Mouse (Mus musculus): ENCODE measurements at regions not wholly inside any gene's neighbourhood (a gene's known extent, or its start where the extent isn't known, plus 50 kb on each side); places are given as distances from the start of the nearest gene placed in this dataset.

DNA sequence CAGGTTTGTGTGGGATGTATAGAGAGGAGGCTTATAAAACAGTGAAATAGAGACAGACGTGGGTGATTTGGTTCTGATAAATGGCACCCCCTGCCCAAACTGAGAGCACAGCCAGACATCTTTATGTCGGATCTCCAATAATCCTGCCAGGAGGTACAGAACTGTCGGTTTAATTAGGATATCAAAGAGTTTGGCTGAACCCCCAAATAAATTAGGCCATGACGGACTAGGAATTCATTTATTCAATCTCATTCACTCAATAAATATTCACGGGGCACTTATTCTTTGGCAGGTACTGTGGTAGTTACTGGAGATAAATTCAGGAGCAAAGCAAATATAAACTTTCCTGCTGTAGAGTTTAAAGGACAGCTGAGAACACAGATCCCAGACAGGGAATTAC is 615.0 kb upstream of the Tle4 start:
- no peak for DNase-seq

DNA sequence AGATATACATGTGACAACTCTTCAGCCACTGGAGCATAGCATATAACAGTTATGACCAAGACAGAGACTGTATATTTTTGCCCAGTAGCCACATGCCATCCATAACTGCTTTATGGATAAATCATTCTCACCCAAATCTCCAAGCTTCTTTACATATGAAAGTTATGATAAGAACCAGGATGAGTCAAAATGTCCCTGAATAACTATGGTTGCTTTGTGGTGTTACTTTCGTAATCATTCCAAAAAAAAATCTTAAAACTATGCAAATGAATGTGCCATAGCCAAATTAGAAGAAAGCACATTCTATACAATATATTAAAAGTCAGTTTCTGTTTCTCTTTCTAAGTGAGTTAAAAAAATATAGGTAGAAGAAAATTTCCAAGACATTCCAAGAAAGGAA is 605.2 kb upstream of the Tle4 start:
- no peak for DNase-seq

DNA sequence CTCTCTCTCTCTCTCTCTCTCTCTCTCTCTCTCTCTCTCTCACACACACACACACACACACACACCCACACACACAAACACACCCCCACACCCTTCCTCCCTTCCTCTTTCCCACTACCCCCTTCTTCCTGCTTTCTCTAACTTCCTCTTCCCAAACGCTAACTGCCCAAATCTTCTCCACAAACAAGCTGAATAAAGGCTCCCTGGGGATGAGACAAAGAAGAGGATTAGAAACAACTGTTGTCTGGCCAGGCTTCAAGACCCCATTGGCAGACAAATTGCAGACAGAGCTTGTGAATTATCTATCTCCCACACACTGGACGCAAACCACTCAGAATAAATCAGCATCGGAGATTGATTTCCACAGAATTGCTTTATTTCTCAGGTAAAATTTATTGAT is 603.4 kb upstream of the Tle4 start:
- no peak for DNase-seq

DNA sequence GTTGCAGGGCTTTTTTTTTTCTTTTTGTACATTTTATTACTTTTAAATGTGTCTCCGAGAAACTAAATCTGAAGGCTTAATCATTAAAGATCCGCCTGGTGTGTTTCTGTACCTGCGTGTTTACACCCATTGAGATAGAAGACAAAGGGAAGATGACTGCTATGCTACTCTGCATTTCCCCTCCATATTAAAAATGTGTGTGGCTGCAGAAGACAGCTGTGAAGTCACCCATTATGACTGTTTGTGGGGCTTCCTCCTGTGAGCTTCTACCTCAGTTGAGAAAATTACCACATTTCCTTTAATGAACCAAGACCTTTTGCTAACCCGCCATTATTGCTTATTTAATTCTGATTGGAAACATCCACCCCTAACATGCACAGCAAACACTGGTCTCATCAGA is 602.9 kb upstream of the Tle4 start:
- no peak for DNase-seq

DNA sequence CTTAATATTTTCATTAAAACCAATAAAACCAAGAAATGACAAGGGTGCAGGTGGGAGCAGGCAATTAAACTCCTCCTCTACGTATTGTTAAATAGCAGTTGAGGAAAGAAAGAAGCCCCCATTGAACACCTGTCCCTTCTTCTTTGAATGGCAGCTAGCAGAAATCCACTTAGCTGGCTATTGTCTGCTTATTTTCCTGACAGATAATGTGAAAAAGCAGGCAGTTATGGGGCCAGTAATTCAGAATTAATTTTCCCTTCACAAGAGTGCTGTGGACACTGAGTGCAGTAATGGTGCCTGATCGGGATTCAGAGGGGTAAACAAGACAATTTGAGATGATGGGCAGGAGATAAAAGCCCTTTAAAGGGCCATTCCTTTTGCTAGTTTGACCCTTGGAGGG is 602.5 kb upstream of the Tle4 start:
- no peak for DNase-seq

DNA sequence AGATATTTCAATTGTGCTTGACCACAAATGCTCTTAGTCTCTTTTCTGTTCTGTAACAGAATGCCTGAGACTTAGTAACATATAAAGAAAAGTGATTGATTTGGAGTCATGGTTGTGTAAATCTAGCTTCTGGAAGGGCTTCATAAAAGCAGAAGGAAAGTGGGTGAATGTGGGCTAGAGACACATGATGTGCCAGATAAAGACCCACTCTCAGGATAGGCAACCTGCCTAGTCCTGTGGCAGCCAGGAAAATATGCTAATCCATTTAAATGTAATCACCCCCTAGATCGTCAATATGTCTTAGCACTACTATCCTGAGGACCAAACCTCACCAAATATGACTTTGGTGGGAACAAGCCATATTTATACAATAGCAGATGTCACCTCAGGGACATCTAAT is 601.8 kb upstream of the Tle4 start:
- no peak for DNase-seq

DNA sequence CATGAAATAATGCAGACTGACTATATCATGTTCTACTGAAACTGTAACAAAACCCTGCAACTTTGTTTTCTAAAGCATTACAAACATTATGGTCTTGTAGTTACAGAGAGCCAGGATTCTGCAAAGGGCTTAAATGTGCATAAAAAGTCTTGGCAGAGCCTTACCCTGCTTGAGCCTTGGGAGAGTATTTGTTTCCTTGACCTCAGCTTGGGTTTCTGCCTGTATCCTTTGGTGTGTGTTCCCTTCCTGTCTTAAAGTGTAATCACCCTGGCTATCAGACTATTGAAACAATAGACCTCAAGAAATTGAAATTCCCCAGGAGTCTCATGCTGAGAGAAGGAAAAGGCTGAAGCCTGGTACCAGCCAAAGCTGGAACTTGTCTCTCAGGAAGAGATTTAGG is 577.4 kb upstream of the Tle4 start:
- DNase-seq: no peak

DNA sequence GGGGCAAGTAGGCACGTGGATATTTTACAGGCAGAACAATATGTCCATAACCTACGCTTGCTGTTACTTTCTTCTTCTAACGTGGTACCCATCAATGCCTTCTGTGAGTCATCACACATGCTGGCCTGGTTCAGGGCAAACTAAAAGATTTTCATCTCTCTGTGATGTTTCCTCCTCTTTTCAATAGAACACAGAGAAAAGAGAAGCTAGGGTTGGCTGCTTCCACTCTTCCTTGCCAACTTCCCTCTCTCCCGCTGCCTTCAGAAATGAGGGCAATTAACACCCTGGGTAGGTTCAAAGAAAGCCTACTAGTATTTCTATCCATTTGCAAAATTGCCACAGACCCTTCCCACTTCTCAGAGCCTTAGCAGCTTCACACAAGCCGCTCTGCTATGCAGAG is 575.5 kb upstream of the Tle4 start:
- no peak for DNase-seq

DNA sequence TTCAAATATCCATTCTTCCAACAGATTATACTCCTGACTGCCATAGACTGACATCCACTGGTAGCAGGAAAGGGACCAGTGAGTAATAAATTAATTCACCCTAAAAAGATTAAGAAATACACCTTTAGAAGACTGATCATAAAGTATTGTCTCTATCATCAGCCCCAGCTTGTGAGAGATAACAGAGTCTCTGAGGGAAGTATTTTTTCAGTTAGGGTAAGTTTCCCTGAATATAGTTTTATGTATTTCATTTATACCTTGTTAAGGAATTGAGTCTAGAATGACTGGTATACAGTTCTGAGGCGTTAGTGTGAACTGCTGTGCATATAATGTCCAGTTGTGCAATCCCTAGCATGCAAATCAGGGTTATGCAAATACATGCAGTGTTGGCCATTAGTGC is 569.3 kb upstream of the Tle4 start:
- no peak for DNase-seq

DNA sequence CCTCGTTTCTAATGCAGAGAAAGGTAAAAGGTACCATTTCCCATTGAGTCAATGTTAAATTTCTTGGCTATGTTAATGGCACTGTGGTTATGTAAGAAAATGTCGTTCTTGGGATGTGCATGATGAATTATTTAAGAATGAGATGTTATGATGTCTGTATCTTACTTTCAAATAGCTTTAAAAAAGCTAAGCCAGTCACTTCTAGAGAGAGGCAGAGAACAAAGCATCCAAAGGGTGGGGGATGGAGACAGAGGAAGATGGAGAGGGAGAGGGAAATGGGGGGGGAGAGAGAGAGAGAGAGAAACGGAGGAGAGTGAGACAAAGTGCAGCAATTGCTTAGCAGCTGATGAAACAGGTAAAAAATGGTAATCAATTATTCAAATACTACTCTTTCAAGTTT is 562.8 kb upstream of the Tle4 start:
- no peak for DNase-seq

DNA sequence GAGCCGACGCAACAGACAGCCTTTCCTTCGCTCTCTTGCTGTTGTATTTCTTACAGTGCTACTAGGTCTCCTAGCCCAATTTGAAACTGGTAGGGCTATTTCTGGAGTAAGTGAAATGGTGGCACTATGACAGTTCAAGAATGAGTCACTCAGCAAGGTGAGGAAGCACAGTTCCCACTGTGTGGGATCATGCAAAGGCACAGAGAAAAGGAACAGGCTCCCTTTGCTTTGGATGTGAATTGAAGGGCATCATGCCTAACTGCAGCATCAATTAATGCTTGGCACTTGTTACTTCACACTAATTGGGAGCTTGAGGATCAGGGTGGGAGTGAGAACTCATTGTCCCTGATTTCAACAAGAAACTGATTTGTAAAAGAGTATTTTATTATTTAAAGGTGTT is 560.8 kb upstream of the Tle4 start:
- DNase-seq: no peak

DNA sequence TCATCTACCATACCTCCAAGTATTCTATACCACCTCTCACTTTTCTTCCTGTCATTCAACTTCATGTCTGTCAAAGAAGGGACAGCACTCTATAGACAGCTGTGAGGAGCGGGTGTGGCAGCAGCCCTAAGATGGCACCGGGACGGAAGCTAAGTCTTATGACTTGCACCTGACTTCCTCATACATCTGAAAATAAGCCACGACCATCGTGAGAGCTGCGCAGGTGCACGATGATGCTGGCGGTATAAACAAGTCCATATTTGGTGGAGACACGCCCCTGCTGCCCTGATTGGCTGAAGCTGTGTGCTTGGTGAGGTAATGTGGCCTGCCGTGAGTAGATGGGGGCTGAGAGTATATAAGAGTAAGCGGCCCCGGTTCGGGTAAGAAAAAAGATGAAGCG is 560.3 kb upstream of the Tle4 start:
- no peak for DNase-seq

DNA sequence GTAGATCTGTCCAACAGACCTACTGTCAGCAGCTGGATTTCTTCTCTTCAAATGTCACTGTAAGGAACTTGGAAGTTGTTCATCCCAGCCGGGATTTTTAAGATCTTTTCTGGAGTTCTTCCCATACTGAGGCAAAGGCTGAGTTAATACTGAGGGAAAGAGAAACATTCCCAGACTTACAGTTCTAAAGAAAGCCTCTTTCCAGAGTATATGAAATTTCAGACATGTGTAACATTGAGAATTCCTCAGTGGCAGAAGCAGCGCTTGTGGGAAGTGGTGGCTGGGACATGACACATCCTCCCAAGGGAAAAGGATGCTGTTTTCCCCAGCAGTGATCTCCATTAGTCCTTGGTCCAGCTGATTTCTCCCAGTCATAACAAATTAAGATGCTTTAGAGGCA is 556.8 kb upstream of the Tle4 start:
- no peak for DNase-seq

DNA sequence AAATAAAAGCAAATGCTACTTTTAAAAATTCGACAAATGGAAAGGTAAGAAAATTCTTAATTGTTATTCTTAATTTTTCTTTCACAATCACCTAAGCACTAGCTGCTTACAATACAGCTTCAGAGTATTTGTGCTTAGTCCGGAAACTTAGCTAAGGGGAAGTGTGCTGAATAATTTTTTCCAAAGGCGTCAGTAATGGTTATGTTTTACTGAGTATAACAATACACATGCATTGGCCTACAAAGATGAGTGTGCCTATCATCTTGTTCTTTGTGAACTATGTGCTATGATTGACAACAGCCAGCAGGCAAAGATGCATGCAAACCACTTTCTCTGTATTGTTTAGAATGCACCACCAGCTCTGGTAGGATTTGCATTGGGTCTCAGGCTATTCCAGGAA is 548.5 kb upstream of the Tle4 start:
- no peak for DNase-seq

DNA sequence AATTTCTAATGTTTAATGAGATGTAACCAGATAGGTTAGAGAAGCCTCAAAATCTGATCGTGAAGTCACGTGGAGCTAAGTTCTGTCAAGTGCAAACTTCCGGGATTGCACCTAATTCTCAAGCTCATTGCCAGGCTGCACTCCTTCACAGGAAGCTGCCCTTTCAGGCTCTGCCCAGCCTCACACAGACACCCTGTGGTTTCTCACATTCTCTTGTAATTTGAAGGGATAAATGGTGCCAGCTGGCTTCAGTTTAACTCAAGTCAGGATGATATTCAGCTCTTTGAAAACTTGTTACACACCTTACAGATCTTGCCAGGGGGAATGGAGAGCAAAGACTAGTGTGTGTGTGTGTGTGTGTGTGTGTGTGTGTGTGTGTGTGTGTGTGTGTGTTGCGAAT is 529.3 kb upstream of the Tle4 start:
- no peak for DNase-seq

DNA sequence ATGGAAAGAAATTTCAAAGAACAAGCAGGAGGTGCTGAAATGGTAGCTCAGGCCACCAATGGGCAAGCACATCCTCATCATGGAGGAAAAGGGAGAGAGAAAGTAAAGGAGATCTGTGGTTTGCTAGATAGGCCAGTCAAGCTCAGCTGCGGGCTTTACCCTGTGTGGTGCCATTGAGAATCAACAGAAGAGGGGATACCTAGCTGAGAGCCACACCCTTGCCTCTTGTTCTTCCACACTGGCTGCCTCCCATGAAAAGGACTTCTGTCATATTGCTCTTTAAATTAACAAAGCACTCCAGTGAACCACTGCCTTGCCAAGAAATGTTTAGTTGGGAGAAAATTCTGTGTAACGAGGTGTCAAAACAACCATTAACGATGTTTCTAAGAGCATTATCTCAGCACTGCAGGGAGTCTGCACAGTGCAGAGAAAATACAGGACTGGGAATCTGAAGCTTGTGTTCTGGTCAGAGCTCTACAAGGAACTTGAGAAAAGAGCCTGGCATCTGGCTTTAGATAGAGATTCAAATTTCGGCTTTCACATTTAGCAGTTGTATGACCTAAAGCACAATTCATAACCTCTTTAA is 510.7 kb upstream of the Tle4 start:
- no peak for DNase-seq

DNA sequence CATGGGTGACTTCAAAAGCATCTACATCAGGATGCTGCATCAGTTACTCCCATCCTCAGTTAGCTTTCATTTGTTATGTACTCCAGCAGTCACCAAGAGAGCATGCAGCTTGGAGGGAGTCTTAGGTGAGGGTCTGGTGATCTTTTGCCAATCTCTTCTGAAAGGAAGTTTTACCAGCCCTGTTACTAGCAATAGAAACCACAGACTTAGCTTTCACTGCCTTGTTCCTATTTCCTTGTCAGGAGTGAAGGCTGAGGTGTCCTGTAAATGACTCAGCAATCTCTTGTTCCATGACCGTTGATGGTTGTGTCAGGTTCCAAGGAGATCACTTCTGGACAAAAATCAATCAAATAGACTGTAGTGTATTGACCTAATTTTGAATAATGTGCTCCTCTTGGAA is 497.2 kb upstream of the Tle4 start:
- DNase-seq: no peak

DNA sequence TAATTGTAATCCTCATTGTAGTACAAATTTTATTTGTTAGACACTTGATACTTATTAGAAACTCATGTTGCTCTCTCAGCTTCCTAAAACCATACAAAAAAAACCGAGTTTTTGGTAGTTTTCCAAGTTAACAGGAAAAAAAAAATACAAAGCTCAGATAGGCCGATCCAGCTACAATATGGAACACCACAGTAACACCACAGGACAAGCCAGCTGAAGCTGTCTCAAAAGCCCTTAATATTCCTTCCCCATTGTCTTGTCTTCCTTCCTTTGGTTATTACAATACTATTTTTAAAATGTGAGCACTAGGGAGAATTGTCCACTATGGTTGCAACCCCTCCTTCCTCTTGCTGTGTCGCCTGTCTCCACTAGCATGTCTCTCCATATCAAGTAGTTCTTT is 495.7 kb upstream of the Tle4 start:
- no peak for DNase-seq

DNA sequence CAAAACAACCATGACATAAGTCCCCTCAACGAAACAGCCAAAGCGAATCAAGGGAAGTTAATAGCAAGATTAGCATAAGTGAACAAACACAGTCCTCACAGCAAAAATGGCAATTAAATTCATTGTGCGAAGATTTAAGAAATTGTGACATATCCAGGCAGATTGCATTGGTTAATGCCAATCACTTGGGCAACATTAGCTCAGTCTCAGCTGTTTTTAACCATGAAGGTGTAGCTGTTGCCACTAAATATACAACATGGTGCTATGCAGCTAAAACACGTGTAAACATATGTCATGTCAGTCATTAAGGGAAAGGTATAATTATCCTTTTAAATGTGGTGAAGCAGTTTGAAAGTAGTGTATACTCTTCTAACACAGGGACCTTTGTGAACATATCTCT is 482.8 kb upstream of the Tle4 start:
- no peak for DNase-seq

DNA sequence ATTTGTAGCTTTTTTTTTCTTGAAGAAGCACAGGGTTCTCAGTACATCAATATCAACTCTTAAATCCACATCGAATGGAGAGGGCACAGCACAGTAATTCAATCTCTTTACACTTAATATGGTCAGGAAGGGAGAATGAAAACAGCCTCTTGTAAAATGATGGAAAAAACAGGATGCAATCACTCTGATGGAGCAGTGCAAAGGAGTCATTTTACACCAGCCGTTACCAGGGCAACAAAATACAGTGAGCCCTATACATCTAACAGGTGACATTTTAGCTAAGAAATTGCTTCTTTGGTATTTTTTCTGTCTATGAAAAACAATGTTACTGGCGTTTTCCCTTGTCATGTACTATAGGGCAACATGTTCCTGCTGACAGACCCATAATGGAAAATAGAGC is 459.9 kb upstream of the Tle4 start:
- no peak for DNase-seq

DNA sequence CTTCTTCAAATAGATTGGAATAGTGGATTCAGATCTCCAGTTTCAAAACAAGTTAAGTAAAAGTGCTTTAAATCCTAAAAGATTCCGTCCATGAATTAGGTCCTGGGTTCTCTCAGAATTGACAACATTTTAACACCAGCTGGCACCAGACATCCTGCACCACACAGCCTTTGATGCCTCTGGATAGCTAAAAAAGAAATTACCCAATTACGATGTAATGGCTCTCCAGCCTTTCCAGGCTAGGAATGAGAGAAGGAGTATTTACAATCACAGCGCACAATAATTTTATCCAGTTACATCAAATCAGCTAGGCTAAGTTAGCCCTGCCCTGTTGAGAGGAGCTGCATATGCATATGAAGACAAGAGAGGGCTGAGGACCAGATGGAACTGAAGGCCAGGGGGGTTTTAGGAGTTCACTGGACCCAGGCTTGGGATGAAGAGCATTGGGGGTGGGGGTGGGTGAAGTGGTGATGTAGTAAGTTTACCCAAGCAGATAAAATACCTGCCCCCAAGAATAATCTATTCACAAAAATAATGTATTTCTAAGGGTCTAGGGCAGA is 455.8 kb upstream of the Tle4 start:
- no peak for DNase-seq

DNA sequence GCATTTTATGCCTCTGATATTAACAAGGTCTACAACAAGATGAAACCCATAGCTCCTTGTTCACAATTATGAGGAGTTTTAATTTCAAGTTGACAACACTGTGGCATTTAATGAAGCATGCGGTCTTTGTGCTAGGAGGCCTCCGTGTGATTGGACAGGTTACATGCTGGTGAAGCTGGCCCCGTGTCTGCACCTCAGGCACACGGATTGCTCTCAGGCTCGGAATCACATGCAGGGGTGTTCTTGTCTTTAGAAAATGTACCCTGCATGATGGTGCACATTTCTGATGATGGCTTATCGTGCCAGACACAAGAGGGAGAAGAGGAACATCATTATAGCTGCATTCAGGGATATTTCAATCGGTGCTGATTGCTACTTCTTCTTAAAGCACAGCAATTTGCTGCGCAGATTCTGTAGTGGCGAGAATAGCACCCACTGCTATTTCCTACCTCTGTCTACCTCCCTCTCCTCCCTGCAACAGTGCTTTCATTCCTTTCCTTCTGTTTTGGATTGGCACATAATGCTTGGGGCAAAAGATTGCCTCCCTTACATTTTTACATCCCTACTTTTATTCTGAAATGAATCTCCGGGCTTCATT is 454.9 kb upstream of the Tle4 start:
- DNase-seq: no peak

DNA sequence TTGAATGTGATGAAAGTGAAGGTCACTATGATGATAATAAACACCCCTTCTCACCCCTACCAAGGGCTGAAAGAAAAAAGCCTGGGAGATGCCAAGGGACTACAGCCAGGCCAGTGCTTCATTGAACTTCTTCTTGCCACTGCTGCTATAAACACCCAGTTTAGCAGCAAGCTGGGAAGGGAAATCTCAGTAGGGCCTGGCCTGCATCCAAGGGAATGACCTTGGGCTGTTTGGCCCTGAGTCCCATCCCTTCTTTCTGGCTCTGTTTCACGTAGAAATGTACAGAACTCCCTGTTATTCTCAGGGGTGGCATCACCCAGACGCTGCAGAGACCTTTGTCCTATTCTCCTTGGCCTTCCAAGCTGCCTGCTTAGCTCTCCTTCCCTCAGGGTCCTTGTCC is 450.0 kb upstream of the Tle4 start:
- DNase-seq: no peak

DNA sequence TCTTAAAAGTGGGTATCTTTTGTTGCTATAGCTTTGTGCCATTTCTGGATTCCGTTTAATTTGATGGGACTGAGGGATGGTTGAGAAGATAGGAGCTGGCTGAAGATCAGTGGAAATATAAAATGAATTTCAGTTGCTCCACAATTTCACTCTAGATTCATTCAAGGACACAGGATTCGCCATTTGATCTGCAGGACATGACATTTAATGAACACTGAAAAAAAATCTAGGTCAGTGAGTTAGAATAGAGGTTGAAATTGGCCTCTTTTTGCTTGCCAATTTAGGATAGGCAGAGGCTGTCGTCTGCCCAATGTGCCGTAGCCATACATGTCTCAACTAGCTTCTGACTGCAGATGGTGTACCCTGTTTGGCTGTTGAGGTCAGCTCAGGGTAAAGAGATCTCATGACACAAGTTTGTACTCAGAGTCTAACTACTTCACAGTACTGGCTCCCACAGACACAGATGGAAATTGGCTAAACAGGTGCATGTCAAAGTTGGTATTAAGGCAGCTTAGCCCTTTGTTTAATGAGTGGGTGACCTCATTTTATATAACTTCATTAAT is 449.5 kb upstream of the Tle4 start:
- DNase-seq: no peak

DNA sequence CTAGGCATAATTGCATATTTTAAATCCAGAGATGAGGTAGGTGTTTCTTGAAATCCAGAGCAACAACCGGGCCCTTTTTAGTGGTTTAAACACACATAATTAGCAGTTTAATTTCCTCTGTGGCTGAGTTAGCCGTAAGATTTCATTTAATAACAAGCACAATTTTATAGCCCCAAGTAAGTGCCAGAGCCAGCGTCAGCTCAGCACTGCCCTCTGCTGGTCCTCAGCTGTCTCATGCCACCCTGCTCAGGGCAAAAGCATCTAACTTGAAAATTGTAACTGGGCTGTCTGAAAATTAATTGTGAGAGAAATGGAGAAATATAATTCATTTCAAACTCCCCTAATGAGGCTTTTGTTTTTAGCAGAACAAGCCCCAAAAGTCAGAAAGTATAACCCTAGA is 437.7 kb upstream of the Tle4 start:
- DNase-seq: peak; percentile 6 to 9

Data from thymus, postnatal 36 days (tissue).